In the genomic region with DNA sequence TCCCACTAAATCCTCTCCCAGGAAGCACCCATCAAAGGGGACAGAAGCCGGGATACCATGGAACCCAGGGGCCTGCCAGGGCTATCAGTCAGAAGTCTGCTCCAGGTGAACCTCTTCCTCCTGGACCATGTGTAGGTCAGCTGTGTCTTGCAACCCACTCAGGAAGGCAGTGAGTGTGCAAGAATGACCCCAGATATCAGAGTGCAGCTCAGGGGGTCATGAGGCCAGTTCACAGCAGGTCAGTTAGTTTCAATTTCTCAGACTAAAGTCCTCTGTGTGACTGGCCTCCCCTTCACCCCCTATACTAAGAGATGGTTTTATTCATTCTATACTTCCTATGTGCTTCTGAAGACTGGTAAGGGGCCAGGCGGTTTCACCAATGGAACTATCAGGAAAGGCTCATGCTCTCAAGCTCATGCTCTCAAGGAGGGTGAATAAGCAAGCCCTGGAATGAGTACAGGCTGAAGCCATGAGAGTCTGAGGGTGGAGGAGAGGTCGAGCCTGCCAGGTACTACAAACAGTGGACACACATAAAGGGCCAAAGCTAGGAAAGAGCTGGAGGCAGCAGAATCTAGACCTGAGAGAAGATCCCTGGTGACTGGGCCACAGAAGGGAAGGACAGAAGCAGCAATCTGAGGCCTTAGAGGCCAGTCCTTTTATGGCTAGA, we compare ENCODE assay signal across 10 mouse cellular contexts. TPM values are rescaled to one million over a fixed set of nuclear protein-coding genes. Genes with fewer than 3 reads are reported as not detected.
A peak's percentile ranks its signal among the peaks of the same experiment; 100 is the strongest.
DNase-seq lines count a peak whose midpoint lies in the region; ATAC-seq and TF ChIP-seq lines count a peak whose summit lies in the region.
"Had no signal": no experiment of that assay in that cellular context is flagged by ENCODE, and none has a peak within 500 bp of the region (broad histone marks: within the 10 kb centered on the region; RNA-seq: fewer than 3 reads in every experiment).

No protein-coding gene starts in this region.

- H3K36me3 ChIP-seq in lung, embryonic 16.5 days (ENCODE audit: control insufficient read depth, insufficient read depth, low read length): no peaks in the 10 kb centered on the region
- no peaks in the 10 kb centered on the region for H3K36me3 ChIP-seq in forebrain, postnatal 0 days (ENCODE audit: insufficient read depth)
- H3K36me3 ChIP-seq in limb, embryonic 10.5 days: no peaks in the 10 kb centered on the region

- H3K4me2 ChIP-seq in lung, embryonic 16.5 days (ENCODE audit: low read depth, low read length): no peak overlapping the region
- no peak overlapping the region; the same call in 1 of the 2 replicates for H3K4me2 ChIP-seq in forebrain, postnatal 0 days (ENCODE audit: low read depth)

- no peaks in the 10 kb centered on the region for H3K9me3 ChIP-seq in lung, embryonic 16.5 days (ENCODE audit: control insufficient read depth, low read length)
- no peaks in the 10 kb centered on the region for H3K9me3 ChIP-seq in forebrain, postnatal 0 days (ENCODE audit: low read length)
- no peaks in the 10 kb centered on the region for H3K9me3 ChIP-seq in limb, embryonic 10.5 days (replicated peaks)

- no peak overlapping the region for H3K9ac ChIP-seq in lung, embryonic 16.5 days (ENCODE audit: low read length)
- H3K9ac ChIP-seq in forebrain, postnatal 0 days: 0 out of 2 replicates have a peak overlapping the region, but pooled peaks have one; percentile 3

- ATAC-seq in lung, embryonic 16.5 days (ENCODE audit: low read depth): no peak
- no peak for ATAC-seq in forebrain, postnatal 0 days
- no peak for ATAC-seq in activated CD4-positive, CD25-positive, alpha-beta regulatory T cell, adult 4 months
- ATAC-seq in cerebellum, adult (ENCODE audit: insufficient number of reproducible peaks, low FRiP score, low TSS enrichment): no peak

- no peaks in the 10 kb centered on the region for H3K27me3 ChIP-seq in lung, embryonic 16.5 days (ENCODE audit: control insufficient read depth, insufficient read depth, low read depth, low read length)
- no peaks in the 10 kb centered on the region for H3K27me3 ChIP-seq in forebrain, postnatal 0 days (ENCODE audit: insufficient read depth, low read length)
- no peaks in the 10 kb centered on the region for H3K27me3 ChIP-seq in limb, embryonic 10.5 days (ENCODE audit: low read depth, poor library complexity, severe bottlenecking)

- no peak for TF ChIP-seq CTCF in forebrain, postnatal 0 days (IDR thresholded peaks at IDR 0.05; ENCODE audit: low read depth)
- TF ChIP-seq CTCF in olfactory bulb, adult 2 months (IDR thresholded peaks at IDR 0.05; ENCODE audit: insufficient read depth, low read depth, low read length): no peak

- peaks cover 6% of the 10 kb centered on the region; the same call in 1 of the 2 replicates for H3K4me1 ChIP-seq in lung, embryonic 16.5 days (replicated peaks; ENCODE audit: control insufficient read depth, insufficient read depth, low read length)
- peaks cover 25% of the 10 kb centered on the region for H3K4me1 ChIP-seq in forebrain, postnatal 0 days (ENCODE audit: insufficient read depth)
- peaks cover 23% of the 10 kb centered on the region; the same call in 1 of the 2 replicates for H3K4me1 ChIP-seq in limb, embryonic 10.5 days
- peaks cover 54% of the 10 kb centered on the region for H3K4me1 ChIP-seq in olfactory bulb, adult 2 months (ENCODE audit: control insufficient read depth, insufficient read depth, low read length)

- H3K4me3 ChIP-seq in lung, embryonic 16.5 days (ENCODE audit: low read length): no peak overlapping the region
- H3K4me3 ChIP-seq in forebrain, postnatal 0 days (ENCODE audit: low read depth, low read length): no peak overlapping the region
- H3K4me3 ChIP-seq in limb, embryonic 10.5 days: no peak overlapping the region
- H3K4me3 ChIP-seq in olfactory bulb, adult 2 months (ENCODE audit: insufficient read depth, low read depth, low read length): no peak overlapping the region
- H3K4me3 ChIP-seq: heart, adult 2 months had no signal

- no peak for TF ChIP-seq POLR2A in olfactory bulb, adult 2 months (IDR thresholded peaks at IDR 0.05; ENCODE audit: insufficient read depth, low read depth, low read length)

- H3K27ac ChIP-seq in lung, embryonic 16.5 days (ENCODE audit: low read length): 0 out of 2 replicates have a peak overlapping the region, but pooled peaks have one; percentile 13
- peak overlapping the region; percentile 52; the same call in 1 of the 2 replicates for H3K27ac ChIP-seq in forebrain, postnatal 0 days (ENCODE audit: low read depth, low read length)
- H3K27ac ChIP-seq in limb, embryonic 10.5 days: 0 out of 2 replicates have a peak overlapping the region, but pooled peaks have one; percentile 8
- H3K27ac ChIP-seq in olfactory bulb, adult 2 months (ENCODE audit: insufficient read depth, low read depth, low read length): peak overlapping the region; percentile 25; the same call in 1 of the 2 replicates
- H3K27ac ChIP-seq: heart, adult 2 months had no signal

- WGBS in lung, embryonic 16.5 days: 65% methylated on average over 3 of the region's 3 CpGs
- 70% methylated on average over 3 of the region's 3 CpGs for WGBS in forebrain, postnatal 0 days
- 78% methylated on average over 3 of the region's 3 CpGs for WGBS in limb, embryonic 10.5 days
- WGBS in olfactory bulb, adult 2 months: 69% methylated on average over 3 of the region's 3 CpGs

- no peak for DNase-seq in lung, postnatal 14 days
- no peak for DNase-seq in forebrain, postnatal 0 days
- DNase-seq in limb, embryonic 10.5 days (ENCODE audit: low spot score): no peak
- DNase-seq: adrenal gland, postnatal 36 days; cerebellum, adult 18-20 months; heart, adult 2 months had no signal

RNA-seq across cellular contexts. Expression of gene Itpk1, which starts 19.9 kb away (rescaled TPM):
- polyA plus RNA-seq in lung, embryonic 16.5 days (2015; fragmentation: Nextera tagmentation; extraction: Ambion mirVana): 10.6 and 11.8 TPM in 2 replicates
- total RNA-seq in forebrain, postnatal 0 days (2014; rRNA removed): 47.5 and 66.5 TPM in 2 replicates
- 47.6 and 50.8 TPM in 2 replicates for polyA plus RNA-seq in forebrain, postnatal 0 days (2015; fragmentation: Nextera tagmentation; extraction: Ambion mirVana)
- 9.7 and 11.0 TPM in 2 replicates for polyA plus RNA-seq in limb, embryonic 10.5 days (2016; fragmentation: Nextera tagmentation; extraction: Ambion mirVana)
- not detected in 2 replicates for polyA plus RNA-seq in olfactory bulb, adult 2 months (2012; ENCODE audit: insufficient read depth, insufficient read length, low replicate concordance, missing spikeins)
- polyA plus RNA-seq in activated CD4-positive, CD25-positive, alpha-beta regulatory T cell, adult 4 months (2017; shearing (Covaris generic)): 10 to 100 TPM; 16.2 to 18.4 TPM

RNA-seq across cellular contexts. Expression of gene Moap1, which starts 58.6 kb away (rescaled TPM):
- 22.0 and 24.4 TPM in 2 replicates for polyA plus RNA-seq in lung, embryonic 16.5 days (2015; fragmentation: Nextera tagmentation; extraction: Ambion mirVana)
- total RNA-seq in forebrain, postnatal 0 days (2014; rRNA removed): 35.0 and 47.2 TPM in 2 replicates
- polyA plus RNA-seq in forebrain, postnatal 0 days (2015; fragmentation: Nextera tagmentation; extraction: Ambion mirVana): 53.4 and 61.4 TPM in 2 replicates
- polyA plus RNA-seq in limb, embryonic 10.5 days (2016; fragmentation: Nextera tagmentation; extraction: Ambion mirVana): 34.8 and 38.8 TPM in 2 replicates
- not detected in 2 replicates for polyA plus RNA-seq in olfactory bulb, adult 2 months (2012; ENCODE audit: insufficient read depth, insufficient read length, low replicate concordance, missing spikeins)
- 1 to 10 TPM; 6.5 to 8.3 TPM for polyA plus RNA-seq in activated CD4-positive, CD25-positive, alpha-beta regulatory T cell, adult 4 months (2017; shearing (Covaris generic))

RNA-seq across cellular contexts. Expression of gene Tmem251, which starts 58.7 kb away (rescaled TPM):
- 7.4 and 8.0 TPM in 2 replicates for polyA plus RNA-seq in lung, embryonic 16.5 days (2015; fragmentation: Nextera tagmentation; extraction: Ambion mirVana)
- total RNA-seq in forebrain, postnatal 0 days (2014; rRNA removed): 5.7 and 6.0 TPM in 2 replicates
- 12.9 and 13.1 TPM in 2 replicates for polyA plus RNA-seq in forebrain, postnatal 0 days (2015; fragmentation: Nextera tagmentation; extraction: Ambion mirVana)
- 11.7 TPM in 2 replicates for polyA plus RNA-seq in limb, embryonic 10.5 days (2016; fragmentation: Nextera tagmentation; extraction: Ambion mirVana)
- polyA plus RNA-seq in olfactory bulb, adult 2 months (2012; ENCODE audit: insufficient read depth, insufficient read length, low replicate concordance, missing spikeins): not detected in 2 replicates
- 10 to 100 TPM in 1 of 2 experiments, 1 to 10 TPM in 1; 8.5 to 10.1 TPM for polyA plus RNA-seq in activated CD4-positive, CD25-positive, alpha-beta regulatory T cell, adult 4 months (2017; shearing (Covaris generic))

Comparison
In these comparisons a context has a peak if more than half of its experiments do, and no peak if none do; other contexts are left out.
1. RNA of gene Itpk1, which starts 19.9 kb away (polyA plus RNA-seq): 47.6 to 50.8 TPM in forebrain, postnatal 0 days, 16.2 to 18.4 TPM in activated CD4-positive, CD25-positive, alpha-beta regulatory T cell, adult 4 months, 10.6 to 11.8 TPM in lung, embryonic 16.5 days and 9.7 to 11.0 TPM in limb, embryonic 10.5 days; not detected in olfactory bulb, adult 2 months; every median in the first group is over 10 times any median in the second.
2. Peak in every context shown above with its lines, with median percentiles within 50 percentile points of each other: H3K27ac ChIP-seq.